ENCODE assay signal across 8 mouse cellular contexts in the genomic region with DNA sequence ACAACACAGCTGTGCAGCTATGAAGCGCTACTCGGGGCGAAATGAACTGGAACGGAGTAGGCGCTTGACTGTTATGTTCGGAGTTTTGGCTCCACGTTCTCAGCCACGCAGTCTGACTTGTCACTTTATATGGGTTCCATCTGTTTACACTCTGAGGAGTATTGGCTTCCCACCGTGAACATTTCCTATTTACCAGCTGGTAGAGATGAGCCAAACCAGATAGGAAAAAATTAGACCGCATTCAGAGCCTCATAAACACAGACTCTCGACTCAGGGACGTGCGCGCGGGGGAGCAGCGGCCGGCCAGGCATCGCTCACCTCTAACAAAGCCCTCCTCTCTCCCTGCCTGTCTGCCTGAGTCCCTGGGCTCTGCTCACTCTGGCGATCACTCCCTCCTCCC.
A peak's percentile ranks its signal among the peaks of the same experiment; 100 is the strongest.
DNase-seq lines count a peak whose midpoint lies in the region; TF ChIP-seq lines count a peak whose summit lies in the region.

No protein-coding gene starts in this region.

- TF ChIP-seq CTCF in heart, adult 2 months (IDR thresholded peaks at IDR 0.05) = no peak
- TF ChIP-seq CTCF in thymus, adult 2 months (IDR thresholded peaks at IDR 0.05; ENCODE audit: borderline replicate concordance, control insufficient read depth, extremely low read depth, insufficient read depth, low read length, poor library complexity) = no peak

- no peak for TF ChIP-seq POLR2A in heart, adult 2 months (IDR thresholded peaks at IDR 0.05; ENCODE audit: insufficient read depth, low read depth, low read length)
- no peak for TF ChIP-seq POLR2A in thymus, adult 2 months (IDR thresholded peaks at IDR 0.05; ENCODE audit: control insufficient read depth, extremely low read depth, insufficient read depth, low read length, poor library complexity)

- H3K27ac ChIP-seq in heart, adult 2 months = no peak overlapping the region
- H3K27ac ChIP-seq in thymus, adult 2 months (ENCODE audit: control insufficient read depth, insufficient read depth, low read length) = no peak overlapping the region

- no peaks in the 10 kb centered on the region for H3K79me2 ChIP-seq in heart, adult 2 months (replicated peaks; ENCODE audit: control insufficient read depth, insufficient read depth, low read length)

- 13% methylated on average over 19 of the region's 19 CpGs for WGBS in heart, adult 2 months
- 42% methylated on average over 19 of the region's 19 CpGs for WGBS in thymus, adult 2 months

- TF ChIP-seq EP300 in heart, adult 2 months (IDR thresholded peaks at IDR 0.05; ENCODE audit: insufficient read depth, low read depth, low read length) = 0 out of 2 replicates have a peak, but pooled peaks have one; percentile 29

- H3K36me3 ChIP-seq in heart, adult 2 months (ENCODE audit: control insufficient read depth, insufficient read depth, low read length) = no peaks in the 10 kb centered on the region
- no peaks in the 10 kb centered on the region for H3K36me3 ChIP-seq in thymus, adult 2 months (ENCODE audit: control insufficient read depth, insufficient read depth, low read length)

- H3K4me1 ChIP-seq in heart, adult 2 months (ENCODE audit: control insufficient read depth, insufficient read depth, low read length) = no peaks in the 10 kb centered on the region
- H3K4me1 ChIP-seq in thymus, adult 2 months (replicated peaks; ENCODE audit: control insufficient read depth, insufficient read depth, low read length) = no peaks in the 10 kb centered on the region

- H3K9ac ChIP-seq in heart, adult 2 months (ENCODE audit: low read depth, low read length) = no peak overlapping the region

- peak; percentile 36 for DNase-seq in Muller cell, postnatal 12 days (ENCODE audit: inconsistent ontology term)
- peak; percentile 67 to 74 for DNase-seq in cerebellum, postnatal 10 days
- DNase-seq in heart, adult 2 months = peak in 1 of 2 experiments; percentile 41
- peak; percentile 77 to 83 for DNase-seq in layer of hippocampus, adult 8-10 months (ENCODE audit: low spot score in 2 of 2)
- peak; percentile 27 to 70 for DNase-seq in lung, postnatal 4 days
- DNase-seq in adrenal gland, postnatal 25 days = no peak
- DNase-seq in spleen, postnatal 14 days (ENCODE audit: low spot score in 2 of 2) = no peak
- DNase-seq in thymus, adult 2 months = no peak

- no peaks in the 10 kb centered on the region for H3K27me3 ChIP-seq in heart, adult 2 months (ENCODE audit: control insufficient read depth, insufficient read depth, low read length)
- H3K27me3 ChIP-seq in thymus, adult 2 months (ENCODE audit: control insufficient read depth, insufficient read depth, low read length) = no peaks in the 10 kb centered on the region

- H3K4me3 ChIP-seq in heart, adult 2 months = no peak overlapping the region
- H3K4me3 ChIP-seq in thymus, adult 2 months (ENCODE audit: control insufficient read depth, insufficient read depth, low read length) = no peak overlapping the region

- intact Hi-C loops in heart, adult 2 months (cut with DNase I) = no loop called here

Comparison
In these comparisons a context has a peak if more than half of its experiments do, and no peak if none do; other contexts are left out.
1. DNase-seq: peak in Muller cell, postnatal 12 days (single experiment), cerebellum, postnatal 10 days (2 of 2), layer of hippocampus, adult 8-10 months (2 of 2) and lung, postnatal 4 days (2 of 2); none in adrenal gland, postnatal 25 days (single experiment), spleen, postnatal 14 days (0 of 2) and thymus, adult 2 months (single experiment).